Mouse (Mus musculus) hematopoietic stem cell, adult 5-6 weeks (primary cell): Measurements from ENCODE around the gene Kras. TPM values are rescaled to one million over a fixed set of nuclear protein-coding genes. Genes with fewer than 3 reads are reported as not detected.

Source experiments
- total RNA-seq: library from RNA; stranded (forward); fragments of 172-1452, 232-1000 nt; gene quantifications from 2 replicates; pipeline ENCODE4 v1.2.3, GENCODE M21; 2017

Gene Kras
- total RNA-seq, 1 experiment from 2014 or later: 30.1 TPM

Other genes with a start within 250 kb of the Kras start
- 0.79 TPM in 1 of 2 replicates, not detected in the other for gene Bcat1, start 174.1 kb downstream of the Kras start, total RNA-seq
- 102 and 122 TPM in 2 replicates for gene Lrmp, start 134.6 kb downstream of the Kras start, total RNA-seq
- gene Casc1, start 39.2 kb downstream of the Kras start, total RNA-seq: 0.69 and 3.4 TPM in 2 replicates
- 24.9 and 30.4 TPM in 2 replicates for gene Etfrf1, start 39.1 kb downstream of the Kras start, total RNA-seq